Mouse (Mus musculus): ENCODE measurements around the gene Elmo2. TPM values are rescaled to one million over a fixed set of nuclear protein-coding genes. Genes with fewer than 3 reads are reported as not detected.

The Elmo2 gene
- total RNA-seq, 2 experiments from 2014 or later, result 18.8 to 20.5 TPM

- DNase-seq (ENCODE audit: low spot score), result no peak
- intact Hi-C loops (cut with DNase I), result no loop called here
Observed at GRCm38 (mm10) chr2:165239533-165240144, 86.6 kb downstream of the Elmo2 start.

GRCm38 (mm10) chr2:165238416-165239145 lies 87.7 kb downstream of the Elmo2 start:
- intact Hi-C loops (cut with DNase I), result no loop called here
- no peak for DNase-seq (ENCODE audit: low spot score)

Other genes starting within 250 kb of the Elmo2 start
- not detected for gene 1700025C18Rik, start 235.7 kb downstream of the Elmo2 start, total RNA-seq (2021)
- gene Cdh22, start 91.6 kb downstream of the Elmo2 start, total RNA-seq (2021), result under 1 TPM; 0.36 to 0.42 TPM
- 10 to 100 TPM; 18.3 to 21.4 TPM for gene Slc35c2, start 38.6 kb downstream of the Elmo2 start, total RNA-seq (2021)
- gene Zfp663, start 42.2 kb upstream of the Elmo2 start, total RNA-seq (2021), result not detected
- gene Zfp334, start 61.8 kb upstream of the Elmo2 start, total RNA-seq (2021), result 1 to 10 TPM; 2.2 to 2.4 TPM
- gene Ocstamp, start 73.9 kb upstream of the Elmo2 start, total RNA-seq (2021), result under 1 TPM in 1 of 2 experiments, not detected in 1; 0.06 TPM
- gene Slc13a3, start 146.8 kb upstream of the Elmo2 start, total RNA-seq (2021), result under 1 TPM; 0.20 to 0.52 TPM
- 10 to 100 TPM in 1 of 2 experiments, 1 to 10 TPM in 1; 9.6 to 10.8 TPM for gene Trp53rka, start 166.8 kb upstream of the Elmo2 start, total RNA-seq (2021)
- 1 to 10 TPM; 4.1 to 4.2 TPM for gene Slc2a10, start 177.3 kb upstream of the Elmo2 start, total RNA-seq (2021)

Data from heart, postnatal 25 days (tissue).